ENCODE assay signal across 18 mouse cellular contexts in the genomic region with DNA sequence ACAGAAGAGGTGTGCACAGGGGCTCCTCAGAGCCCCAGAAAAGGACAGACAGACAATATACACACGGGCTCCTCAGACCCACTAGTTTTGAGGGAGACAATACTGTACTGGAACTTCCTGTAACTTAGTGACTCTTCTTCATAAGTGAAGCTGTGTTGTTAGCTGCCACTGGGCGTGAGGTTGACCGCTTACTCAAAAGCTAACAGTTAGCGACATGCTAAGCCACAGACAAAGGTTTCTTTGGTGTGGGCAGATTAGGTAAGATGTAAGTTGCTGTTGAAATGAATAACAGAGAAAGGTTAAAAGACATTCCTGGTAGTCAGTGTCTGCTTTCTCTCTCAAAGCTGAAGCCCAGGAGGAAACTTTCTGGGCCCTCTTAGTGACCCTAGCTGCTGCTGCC. TPM values are rescaled to one million over a fixed set of nuclear protein-coding genes. Genes with fewer than 3 reads are reported as not detected.
DNase-seq lines count a peak whose midpoint lies in the region; ATAC-seq and TF ChIP-seq lines count a peak whose summit lies in the region.
"Had no signal": no experiment of that assay in that cellular context is flagged by ENCODE, and none has a peak within 500 bp of the region (broad histone marks: within the 10 kb centered on the region; RNA-seq: fewer than 3 reads in every experiment).

No protein-coding gene starts in this region.

- intact Hi-C loops in left cerebral cortex, postnatal 14 days (cut with DNase I): no loop called here

- 57% methylated on average over 4 of the region's 4 CpGs for WGBS in liver, postnatal 0 days (ENCODE audit: insufficient replicate concordance)
- 80% methylated on average over 4 of the region's 4 CpGs for WGBS in liver, embryonic 11.5 days
- WGBS in midbrain, postnatal 0 days: 65% methylated on average over 4 of the region's 4 CpGs

- H3K36me3 ChIP-seq in liver, postnatal 0 days (replicated peaks; ENCODE audit: insufficient read depth, low read length): peaks cover 11% of the 10 kb centered on the region; the same call in 1 of the 2 replicates
- H3K36me3 ChIP-seq in liver, embryonic 11.5 days (ENCODE audit: control insufficient read depth, insufficient read depth, low read length): peaks cover 4% of the 10 kb centered on the region; the same call in 1 of the 2 replicates
- no peaks in the 10 kb centered on the region for H3K36me3 ChIP-seq in midbrain, postnatal 0 days (ENCODE audit: insufficient read depth, low read length)
- H3K36me3 ChIP-seq: neural tube, embryonic 15.5 days had no signal

- no peak for TF ChIP-seq EP300 in liver, postnatal 0 days (IDR thresholded peaks at IDR 0.05; ENCODE audit: low read depth)

- no peak for TF ChIP-seq CTCF in liver, postnatal 0 days (IDR thresholded peaks at IDR 0.05; ENCODE audit: low read depth)
- no peak for TF ChIP-seq CTCF in midbrain, postnatal 0 days (IDR thresholded peaks at IDR 0.05)

- H3K27me3 ChIP-seq in liver, postnatal 0 days (ENCODE audit: insufficient read depth, low read length): no peaks in the 10 kb centered on the region
- no peaks in the 10 kb centered on the region for H3K27me3 ChIP-seq in liver, embryonic 11.5 days (replicated peaks; ENCODE audit: control insufficient read depth, insufficient read depth, low read length)
- no peaks in the 10 kb centered on the region for H3K27me3 ChIP-seq in midbrain, postnatal 0 days (ENCODE audit: insufficient read depth, low read length)
- H3K27me3 ChIP-seq: embryonic facial prominence, embryonic 13.5 days; forebrain, embryonic 13.5 days; kidney, embryonic 15.5 days; neural tube, embryonic 15.5 days had no signal

- H3K4me3 ChIP-seq in liver, postnatal 0 days (ENCODE audit: low read depth, low read length): no peak overlapping the region
- H3K4me3 ChIP-seq in liver, embryonic 11.5 days (ENCODE audit: low read depth, low read length): no peak overlapping the region
- H3K4me3 ChIP-seq in midbrain, postnatal 0 days (ENCODE audit: low read depth, low read length): no peak overlapping the region
- H3K4me3 ChIP-seq: embryonic facial prominence, embryonic 13.5 days; erythroblast, embryonic 14.5 days; forebrain, embryonic 13.5 days; gastrocnemius, adult 2 months; kidney, embryonic 15.5 days; myocyte; neural tube, embryonic 15.5 days had no signal

- ATAC-seq in liver, postnatal 0 days: no peak
- ATAC-seq in liver, embryonic 11.5 days (replicated peaks; ENCODE audit: low FRiP score): no peak
- ATAC-seq in megakaryocyte progenitor cell, adult 5-6 weeks (replicated peaks; ENCODE audit: poor library complexity): peak; percentile 26
- no peak for ATAC-seq in midbrain, postnatal 0 days (ENCODE audit: low FRiP score)
- ATAC-seq: intestine, postnatal 0 days had no signal

- 0 out of 2 replicates have a peak overlapping the region, but pooled peaks have one; percentile 9 for H3K9ac ChIP-seq in liver, postnatal 0 days (replicated peaks)
- H3K9ac ChIP-seq in liver, embryonic 11.5 days (ENCODE audit: low read depth, low read length): no peak overlapping the region
- H3K9ac ChIP-seq in midbrain, postnatal 0 days (replicated peaks; ENCODE audit: low read length, poor library complexity, severe bottlenecking): no peak overlapping the region
- H3K9ac ChIP-seq: embryonic facial prominence, embryonic 13.5 days; forebrain, embryonic 13.5 days; kidney, embryonic 15.5 days; lung, embryonic 14.5 days; neural tube, embryonic 15.5 days had no signal

- H3K4me1 ChIP-seq in liver, postnatal 0 days (ENCODE audit: insufficient read depth): 0 out of 2 replicates have a peak, but pooled peaks cover 12% of the 10 kb centered on the region
- 0 out of 2 replicates have a peak, but pooled peaks cover 8% of the 10 kb centered on the region for H3K4me1 ChIP-seq in liver, embryonic 11.5 days (replicated peaks; ENCODE audit: control insufficient read depth, insufficient read depth, low read length)
- no peaks in the 10 kb centered on the region for H3K4me1 ChIP-seq in midbrain, postnatal 0 days (ENCODE audit: insufficient read depth, low read length)

- H3K4me2 ChIP-seq in liver, postnatal 0 days (ENCODE audit: low read depth, low read length): no peak overlapping the region; the same call in 1 of the 2 replicates
- H3K4me2 ChIP-seq in liver, embryonic 11.5 days: no peak overlapping the region
- H3K4me2 ChIP-seq in midbrain, postnatal 0 days (ENCODE audit: low read depth, low read length, poor library complexity, severe bottlenecking): no peak overlapping the region
- H3K4me2 ChIP-seq: embryonic facial prominence, embryonic 13.5 days; forebrain, embryonic 13.5 days; heart, embryonic 11.5 days; kidney, embryonic 15.5 days; lung, embryonic 14.5 days; neural tube, embryonic 15.5 days had no signal

- no peak overlapping the region for H3K27ac ChIP-seq in liver, postnatal 0 days (ENCODE audit: low read depth)
- H3K27ac ChIP-seq in liver, embryonic 11.5 days (ENCODE audit: low read depth, low read length): no peak overlapping the region
- no peak overlapping the region for H3K27ac ChIP-seq in midbrain, postnatal 0 days (ENCODE audit: low read depth, low read length)
- H3K27ac ChIP-seq: embryonic facial prominence, embryonic 13.5 days; forebrain, embryonic 13.5 days; gastrocnemius, adult 2 months; kidney, embryonic 15.5 days; neural tube, embryonic 15.5 days; stomach, postnatal 0 days had no signal

- DNase-seq in liver, postnatal 0 days: no peak
- no peak for DNase-seq in liver, embryonic 11.5 days (ENCODE audit: low spot score)
- peak; percentile 22 for DNase-seq in ZHBTc4 (ENCODE audit: low read depth, low spot score)
- no peak for DNase-seq in right cerebral cortex, adult 18-20 months
- DNase-seq in left cerebral cortex, postnatal 14 days (ENCODE audit: low spot score in 2 of 2): no peak
- no peak for DNase-seq in midbrain, postnatal 0 days (ENCODE audit: low spot score)

- H3K9me3 ChIP-seq in liver, postnatal 0 days (ENCODE audit: low read length): no peaks in the 10 kb centered on the region
- H3K9me3 ChIP-seq in liver, embryonic 11.5 days (ENCODE audit: control insufficient read depth, low read length): no peaks in the 10 kb centered on the region
- no peaks in the 10 kb centered on the region for H3K9me3 ChIP-seq in midbrain, postnatal 0 days (ENCODE audit: low read length)
- H3K9me3 ChIP-seq: embryonic facial prominence, embryonic 13.5 days; forebrain, embryonic 13.5 days; kidney, embryonic 15.5 days; neural tube, embryonic 15.5 days had no signal

RNA-seq across cellular contexts. Expression of a gene that starts 9.7 kb away (rescaled TPM):
- polyA plus RNA-seq in liver, postnatal 0 days (2015; fragmentation: Nextera tagmentation; extraction: Ambion mirVana): 10.7 and 12.5 TPM in 2 replicates
- 24.4 and 26.7 TPM in 2 replicates for polyA plus RNA-seq in liver, embryonic 11.5 days (2014; fragmentation: Nextera tagmentation; extraction: Ambion mirVana)
- 40.4 and 47.2 TPM in 2 replicates for total RNA-seq in megakaryocyte progenitor cell, adult 5-6 weeks (2015)
- total RNA-seq in megakaryocyte progenitor cell, adult 5-6 weeks (2017): 59.2 and 68.7 TPM in 2 replicates
- total RNA-seq in left cerebral cortex, postnatal 14 days (2021): 10 to 100 TPM; 20.1 to 21.4 TPM
- total RNA-seq in midbrain, postnatal 0 days (2014; rRNA removed): 12.3 and 12.9 TPM in 2 replicates
- polyA plus RNA-seq in midbrain, postnatal 0 days (2015; fragmentation: Nextera tagmentation; extraction: Ambion mirVana): 10.4 and 13.1 TPM in 2 replicates
